Mouse (Mus musculus): ENCODE measurements around the gene Smagp. TPM values are rescaled to one million over a fixed set of nuclear protein-coding genes. Genes with fewer than 3 reads are reported as not detected.

Gene Smagp
- polyA plus RNA-seq, 1 experiment from 2014 or later = 3.7 TPM

GRCm38 (mm10) chr15:100587166-100587565 lies 49.6 kb downstream of the Smagp start:
- no peaks in the 10 kb centered on the region; the same call in 1 of the 2 replicates for H3K36me3 ChIP-seq (ENCODE audit: control insufficient read depth, insufficient read depth, low read length)
- no peaks in the 10 kb centered on the region for H3K9me3 ChIP-seq (ENCODE audit: control insufficient read depth, low read length)
- no peak overlapping the region for H3K4me2 ChIP-seq (ENCODE audit: low read depth, low read length, severe bottlenecking)
- no peaks in the 10 kb centered on the region for H3K27me3 ChIP-seq (ENCODE audit: control insufficient read depth, insufficient read depth, low read length)
- 76% methylated on average over 4 of the region's 4 CpGs for WGBS
- no peak for ATAC-seq (replicated peaks; ENCODE audit: low FRiP score)
- H3K27ac ChIP-seq (ENCODE audit: low read depth, low read length) = no peak overlapping the region
- no peak overlapping the region for H3K4me3 ChIP-seq (ENCODE audit: low read depth, low read length)
- no peak for DNase-seq (ENCODE audit: low spot score)
- H3K9ac ChIP-seq (ENCODE audit: low read length) = no peak overlapping the region
- H3K4me1 ChIP-seq (replicated peaks; ENCODE audit: control insufficient read depth, insufficient read depth, low read length) = no peaks in the 10 kb centered on the region

GRCm38 (mm10) chr15:100585931-100586330 lies 50.8 kb downstream of the Smagp start:
- H3K4me1 ChIP-seq (replicated peaks; ENCODE audit: control insufficient read depth, insufficient read depth, low read length) = no peaks in the 10 kb centered on the region
- H3K27me3 ChIP-seq (ENCODE audit: control insufficient read depth, insufficient read depth, low read length) = no peaks in the 10 kb centered on the region
- no peak overlapping the region for H3K9ac ChIP-seq (ENCODE audit: low read length)
- no peak overlapping the region for H3K27ac ChIP-seq (ENCODE audit: low read depth, low read length)
- 92% methylated on average over 16 of the region's 16 CpGs for WGBS
- ATAC-seq (replicated peaks; ENCODE audit: low FRiP score) = no peak
- no peak overlapping the region for H3K4me2 ChIP-seq (ENCODE audit: low read depth, low read length, severe bottlenecking)
- no peak overlapping the region for H3K4me3 ChIP-seq (ENCODE audit: low read depth, low read length)
- no peak for DNase-seq (ENCODE audit: low spot score)
- no peaks in the 10 kb centered on the region; the same call in 1 of the 2 replicates for H3K36me3 ChIP-seq (ENCODE audit: control insufficient read depth, insufficient read depth, low read length)
- H3K9me3 ChIP-seq (ENCODE audit: control insufficient read depth, low read length) = no peaks in the 10 kb centered on the region

GRCm38 (mm10) chr15:100580108-100580507 lies 56.6 kb downstream of the Smagp start:
- H3K4me1 ChIP-seq (replicated peaks; ENCODE audit: control insufficient read depth, insufficient read depth, low read length) = no peaks in the 10 kb centered on the region
- ATAC-seq (replicated peaks; ENCODE audit: low FRiP score) (no peak), DNase-seq (ENCODE audit: low spot score) (no peak)
- WGBS = 91% methylated on average over 10 of the region's 10 CpGs
- no peaks in the 10 kb centered on the region for H3K27me3 ChIP-seq (ENCODE audit: control insufficient read depth, insufficient read depth, low read length)
- no peak overlapping the region for H3K9ac ChIP-seq (ENCODE audit: low read length)
- no peak overlapping the region for H3K27ac ChIP-seq (ENCODE audit: low read depth, low read length)
- no peaks in the 10 kb centered on the region for H3K36me3 ChIP-seq (ENCODE audit: control insufficient read depth, insufficient read depth, low read length)
- H3K4me3 ChIP-seq (ENCODE audit: low read depth, low read length) = no peak overlapping the region
- no peak overlapping the region for H3K4me2 ChIP-seq (ENCODE audit: low read depth, low read length, severe bottlenecking)
- H3K9me3 ChIP-seq (ENCODE audit: control insufficient read depth, low read length) = no peaks in the 10 kb centered on the region

- H3K4me2 ChIP-seq (ENCODE audit: low read depth, low read length, severe bottlenecking) = no peak overlapping the region
- H3K9me3 ChIP-seq (ENCODE audit: control insufficient read depth, low read length) = no peaks in the 10 kb centered on the region
- DNase-seq (ENCODE audit: low spot score) = no peak
- no peaks in the 10 kb centered on the region for H3K27me3 ChIP-seq (ENCODE audit: control insufficient read depth, insufficient read depth, low read length)
- ATAC-seq (replicated peaks; ENCODE audit: low FRiP score) = no peak
- H3K9ac ChIP-seq (ENCODE audit: low read length) = no peak overlapping the region
- H3K4me3 ChIP-seq (ENCODE audit: low read depth, low read length) = no peak overlapping the region
- 88% methylated on average over 16 of the region's 16 CpGs for WGBS
- H3K4me1 ChIP-seq (replicated peaks; ENCODE audit: control insufficient read depth, insufficient read depth, low read length) = no peaks in the 10 kb centered on the region
- H3K27ac ChIP-seq (ENCODE audit: low read depth, low read length) = no peak overlapping the region
- no peaks in the 10 kb centered on the region for H3K36me3 ChIP-seq (ENCODE audit: control insufficient read depth, insufficient read depth, low read length)
These were observed 58.8 kb downstream of the Smagp start for GRCm38 (mm10) chr15:100577972-100578371.

GRCm38 (mm10) chr15:100576810-100577209 lies 59.9 kb downstream of the Smagp start:
- no peaks in the 10 kb centered on the region for H3K27me3 ChIP-seq (ENCODE audit: control insufficient read depth, insufficient read depth, low read length)
- no peak overlapping the region for H3K4me3 ChIP-seq (ENCODE audit: low read depth, low read length)
- no peak overlapping the region for H3K27ac ChIP-seq (ENCODE audit: low read depth, low read length)
- H3K36me3 ChIP-seq (ENCODE audit: control insufficient read depth, insufficient read depth, low read length) = no peaks in the 10 kb centered on the region
- ATAC-seq (replicated peaks; ENCODE audit: low FRiP score) (no peak), DNase-seq (ENCODE audit: low spot score) (no peak)
- no peaks in the 10 kb centered on the region for H3K4me1 ChIP-seq (replicated peaks; ENCODE audit: control insufficient read depth, insufficient read depth, low read length)
- 81% methylated on average over 6 of the region's 6 CpGs for WGBS
- H3K9ac ChIP-seq (ENCODE audit: low read length) = no peak overlapping the region
- no peaks in the 10 kb centered on the region for H3K9me3 ChIP-seq (ENCODE audit: control insufficient read depth, low read length)
- H3K4me2 ChIP-seq (ENCODE audit: low read depth, low read length, severe bottlenecking) = no peak overlapping the region

GRCm38 (mm10) chr15:100576392-100576791 lies 60.3 kb downstream of the Smagp start:
- H3K36me3 ChIP-seq (ENCODE audit: control insufficient read depth, insufficient read depth, low read length) = no peaks in the 10 kb centered on the region
- H3K27ac ChIP-seq (ENCODE audit: low read depth, low read length) = no peak overlapping the region
- H3K9ac ChIP-seq (ENCODE audit: low read length) = no peak overlapping the region
- no peaks in the 10 kb centered on the region for H3K9me3 ChIP-seq (ENCODE audit: control insufficient read depth, low read length)
- ATAC-seq (replicated peaks; ENCODE audit: low FRiP score) (no peak), DNase-seq (ENCODE audit: low spot score) (no peak)
- no peaks in the 10 kb centered on the region for H3K4me1 ChIP-seq (replicated peaks; ENCODE audit: control insufficient read depth, insufficient read depth, low read length)
- no peaks in the 10 kb centered on the region for H3K27me3 ChIP-seq (ENCODE audit: control insufficient read depth, insufficient read depth, low read length)
- H3K4me2 ChIP-seq (ENCODE audit: low read depth, low read length, severe bottlenecking) = no peak overlapping the region
- H3K4me3 ChIP-seq (ENCODE audit: low read depth, low read length) = no peak overlapping the region
- 84% methylated on average over 6 of the region's 6 CpGs for WGBS

GRCm38 (mm10) chr15:100575366-100575765 lies 61.4 kb downstream of the Smagp start:
- no peaks in the 10 kb centered on the region for H3K36me3 ChIP-seq (ENCODE audit: control insufficient read depth, insufficient read depth, low read length)
- no peak overlapping the region for H3K4me3 ChIP-seq (ENCODE audit: low read depth, low read length)
- H3K27me3 ChIP-seq (ENCODE audit: control insufficient read depth, insufficient read depth, low read length) = no peaks in the 10 kb centered on the region
- H3K9ac ChIP-seq (ENCODE audit: low read length) = no peak overlapping the region
- H3K27ac ChIP-seq (ENCODE audit: low read depth, low read length) = no peak overlapping the region
- 88% methylated on average over 12 of the region's 12 CpGs for WGBS
- ATAC-seq (replicated peaks; ENCODE audit: low FRiP score) (no peak), DNase-seq (ENCODE audit: low spot score) (no peak)
- H3K4me1 ChIP-seq (replicated peaks; ENCODE audit: control insufficient read depth, insufficient read depth, low read length) = no peaks in the 10 kb centered on the region
- H3K4me2 ChIP-seq (ENCODE audit: low read depth, low read length, severe bottlenecking) = no peak overlapping the region
- no peaks in the 10 kb centered on the region for H3K9me3 ChIP-seq (ENCODE audit: control insufficient read depth, low read length)

- no peaks in the 10 kb centered on the region for H3K36me3 ChIP-seq (ENCODE audit: control insufficient read depth, insufficient read depth, low read length)
- H3K27me3 ChIP-seq (ENCODE audit: control insufficient read depth, insufficient read depth, low read length) = no peaks in the 10 kb centered on the region
- ATAC-seq (replicated peaks; ENCODE audit: low FRiP score) = no peak
- H3K4me3 ChIP-seq (ENCODE audit: low read depth, low read length) = no peak overlapping the region
- no peak overlapping the region for H3K9ac ChIP-seq (ENCODE audit: low read length)
- H3K4me2 ChIP-seq (ENCODE audit: low read depth, low read length, severe bottlenecking) = no peak overlapping the region
- H3K4me1 ChIP-seq (replicated peaks; ENCODE audit: control insufficient read depth, insufficient read depth, low read length) = no peaks in the 10 kb centered on the region
- no peak overlapping the region for H3K27ac ChIP-seq (ENCODE audit: low read depth, low read length)
- WGBS = 83% methylated on average over 2 of the region's 2 CpGs
- H3K9me3 ChIP-seq (ENCODE audit: control insufficient read depth, low read length) = no peaks in the 10 kb centered on the region
- DNase-seq (ENCODE audit: low spot score) = no peak
These were observed 62.4 kb downstream of the Smagp start for GRCm38 (mm10) chr15:100574378-100574777.

- 79% methylated on average over 6 of the region's 6 CpGs for WGBS
- Histone ChIP-seq H3K27me3 (ENCODE audit: control insufficient read depth, insufficient read depth, low read length) (no peaks in the 10 kb centered on the region), H3K36me3 (ENCODE audit: control insufficient read depth, insufficient read depth, low read length) (no peaks in the 10 kb centered on the region), H3K9ac (ENCODE audit: low read length) (no peak overlapping the region), H3K4me3 (ENCODE audit: low read depth, low read length) (no peak overlapping the region), H3K4me1 (replicated peaks; ENCODE audit: control insufficient read depth, insufficient read depth, low read length) (no peaks in the 10 kb centered on the region), H3K9me3 (ENCODE audit: control insufficient read depth, low read length) (no peaks in the 10 kb centered on the region), H3K4me2 (ENCODE audit: low read depth, low read length, severe bottlenecking) (no peak overlapping the region), H3K27ac (ENCODE audit: low read depth, low read length) (no peak overlapping the region)
- ATAC-seq (replicated peaks; ENCODE audit: low FRiP score) = no peak
- no peak for DNase-seq (ENCODE audit: low spot score)
These were observed 62.8 kb downstream of the Smagp start for GRCm38 (mm10) chr15:100573946-100574345.
